Mouse (Mus musculus): Measurements from ENCODE around the gene Neto2. TPM values are rescaled to one million over a fixed set of nuclear protein-coding genes. Genes with fewer than 3 reads are reported as not detected.
"Not testable (repeated sequence)": the region's sequence is repeated elsewhere in the genome, so short reads cannot be mapped to it uniquely, and the experiment has no call there.

The Neto2 gene
- polyA plus RNA-seq, 1 experiment from 2014 or later = 44.4 TPM

- WGBS = 92% methylated on average over 4 of the region's 4 CpGs
- no peak overlapping the region for H3K4me2 ChIP-seq (replicated peaks)
- H3K9ac ChIP-seq (replicated peaks) = no peak overlapping the region
- no peaks in the 10 kb centered on the region for H3K9me3 ChIP-seq
- no peaks in the 10 kb centered on the region for H3K4me1 ChIP-seq
- H3K4me3 ChIP-seq = no peak overlapping the region
- peaks cover 46% of the 10 kb centered on the region for H3K36me3 ChIP-seq
- no peak for ATAC-seq (ENCODE audit: low FRiP score, low read depth)
- no peaks in the 10 kb centered on the region for H3K27me3 ChIP-seq
- no peak overlapping the region for H3K27ac ChIP-seq (replicated peaks)
These were observed 55.6 kb downstream of the Neto2 start for GRCm38 (mm10) chr8:85644921-85645665.

GRCm38 (mm10) chr8:85624450-85624849 is 76.3 kb downstream of the Neto2 start:
- 92% methylated on average over 6 of the region's 6 CpGs for WGBS
- 0 out of 2 replicates have a peak, but pooled peaks cover 4% of the 10 kb centered on the region for H3K9me3 ChIP-seq
- H3K4me3 ChIP-seq = no peak overlapping the region
- H3K27ac ChIP-seq (replicated peaks) = no peak overlapping the region
- peaks cover 12% of the 10 kb centered on the region for H3K36me3 ChIP-seq
- ATAC-seq (ENCODE audit: low FRiP score, low read depth) = no peak
- no peak overlapping the region for H3K9ac ChIP-seq (replicated peaks)
- no peaks in the 10 kb centered on the region for H3K4me1 ChIP-seq
- H3K4me2 ChIP-seq (replicated peaks) = no peak overlapping the region
- H3K27me3 ChIP-seq = no peaks in the 10 kb centered on the region

GRCm38 (mm10) chr8:85623246-85623645 is 77.5 kb downstream of the Neto2 start:
- ATAC-seq (ENCODE audit: low FRiP score, low read depth) = no peak
- H3K4me3 ChIP-seq = no peak overlapping the region
- H3K9ac ChIP-seq (replicated peaks) = no peak overlapping the region
- H3K36me3 ChIP-seq = peaks cover 3% of the 10 kb centered on the region; the same call in 1 of the 2 replicates
- H3K27ac ChIP-seq (replicated peaks) = no peak overlapping the region
- WGBS = 94% methylated on average over 5 of the region's 5 CpGs
- no peak overlapping the region for H3K4me2 ChIP-seq (replicated peaks)
- no peaks in the 10 kb centered on the region for H3K4me1 ChIP-seq
- H3K27me3 ChIP-seq = no peaks in the 10 kb centered on the region
- no peaks in the 10 kb centered on the region for H3K9me3 ChIP-seq

GRCm38 (mm10) chr8:85618789-85619188 is 81.9 kb downstream of the Neto2 start:
- no peak overlapping the region for H3K4me3 ChIP-seq
- no peaks in the 10 kb centered on the region for H3K4me1 ChIP-seq
- no peak for ATAC-seq (ENCODE audit: low FRiP score, low read depth)
- H3K9ac ChIP-seq (replicated peaks) = no peak overlapping the region
- no peaks in the 10 kb centered on the region for H3K9me3 ChIP-seq
- 83% methylated on average over 3 of the region's 3 CpGs for WGBS
- no peaks in the 10 kb centered on the region for H3K36me3 ChIP-seq
- H3K4me2 ChIP-seq (replicated peaks) = no peak overlapping the region
- no peak overlapping the region for H3K27ac ChIP-seq (replicated peaks)
- no peaks in the 10 kb centered on the region for H3K27me3 ChIP-seq

- H3K27ac ChIP-seq (replicated peaks); H3K4me3 ChIP-seq; ATAC-seq (ENCODE audit: low FRiP score, low read depth); H3K27me3 ChIP-seq; H3K4me1 ChIP-seq; H3K9ac ChIP-seq (replicated peaks); H3K36me3 ChIP-seq; H3K4me2 ChIP-seq (replicated peaks); H3K9me3 ChIP-seq: not testable (repeated sequence)
- 98% methylated on average over 3 of the region's 3 CpGs for WGBS
These were observed 83.6 kb downstream of the Neto2 start for GRCm38 (mm10) chr8:85617125-85617524.

GRCm38 (mm10) chr8:85608836-85609235 is 91.9 kb downstream of the Neto2 start:
- Histone ChIP-seq H3K4me3 (no peak overlapping the region), H3K27ac (replicated peaks) (no peak overlapping the region), H3K36me3 (no peaks in the 10 kb centered on the region), H3K9ac (replicated peaks) (no peak overlapping the region), H3K9me3 (no peaks in the 10 kb centered on the region), H3K27me3 (no peaks in the 10 kb centered on the region), H3K4me2 (replicated peaks) (no peak overlapping the region), H3K4me1 (no peaks in the 10 kb centered on the region)
- 78% methylated on average over 2 of the region's 2 CpGs for WGBS
- ATAC-seq (ENCODE audit: low FRiP score, low read depth) = no peak

GRCm38 (mm10) chr8:85607804-85608203 is 92.9 kb downstream of the Neto2 start:
- H3K27me3 ChIP-seq = no peaks in the 10 kb centered on the region
- H3K27ac ChIP-seq (replicated peaks) = no peak overlapping the region
- no peak overlapping the region for H3K9ac ChIP-seq (replicated peaks)
- no peak for ATAC-seq (ENCODE audit: low FRiP score, low read depth)
- H3K9me3 ChIP-seq = no peaks in the 10 kb centered on the region
- H3K4me1 ChIP-seq = no peaks in the 10 kb centered on the region
- no peaks in the 10 kb centered on the region for H3K36me3 ChIP-seq
- H3K4me3 ChIP-seq = no peak overlapping the region
- no peak overlapping the region for H3K4me2 ChIP-seq (replicated peaks)

GRCm38 (mm10) chr8:85606974-85607373 is 93.8 kb downstream of the Neto2 start:
- Histone ChIP-seq H3K27me3 (no peaks in the 10 kb centered on the region), H3K9ac (replicated peaks) (no peak overlapping the region), H3K4me2 (replicated peaks) (no peak overlapping the region), H3K36me3 (no peaks in the 10 kb centered on the region), H3K4me3 (no peak overlapping the region), H3K27ac (replicated peaks) (no peak overlapping the region), H3K9me3 (no peaks in the 10 kb centered on the region), H3K4me1 (no peaks in the 10 kb centered on the region)
- ATAC-seq (ENCODE audit: low FRiP score, low read depth) = no peak
- WGBS = 88% methylated on average over 1 of the region's 1 CpGs

GRCm38 (mm10) chr8:85606561-85606960 is 94.2 kb downstream of the Neto2 start:
- Histone ChIP-seq H3K4me3 (no peak overlapping the region), H3K36me3 (no peaks in the 10 kb centered on the region), H3K9me3 (no peaks in the 10 kb centered on the region), H3K4me2 (replicated peaks) (no peak overlapping the region), H3K4me1 (no peaks in the 10 kb centered on the region), H3K27me3 (no peaks in the 10 kb centered on the region), H3K27ac (replicated peaks) (no peak overlapping the region), H3K9ac (replicated peaks) (no peak overlapping the region)
- WGBS = 89% methylated on average over 3 of the region's 3 CpGs
- no peak for ATAC-seq (ENCODE audit: low FRiP score, low read depth)

GRCm38 (mm10) chr8:85604201-85604600 is 96.5 kb downstream of the Neto2 start:
- no peak for ATAC-seq (ENCODE audit: low FRiP score, low read depth)
- WGBS = 77% methylated on average over 4 of the region's 4 CpGs
- no peak overlapping the region for H3K9ac ChIP-seq (replicated peaks)
- H3K27ac ChIP-seq (replicated peaks) = no peak overlapping the region
- no peak overlapping the region for H3K4me2 ChIP-seq (replicated peaks)
- no peaks in the 10 kb centered on the region for H3K9me3 ChIP-seq
- H3K4me3 ChIP-seq = no peak overlapping the region
- no peaks in the 10 kb centered on the region for H3K4me1 ChIP-seq
- H3K27me3 ChIP-seq = no peaks in the 10 kb centered on the region
- no peaks in the 10 kb centered on the region for H3K36me3 ChIP-seq

- H3K27me3 ChIP-seq = no peaks in the 10 kb centered on the region
- H3K9me3 ChIP-seq = no peaks in the 10 kb centered on the region
- 0 out of 2 replicates have a peak, but pooled peaks have one; percentile 34 for ATAC-seq (ENCODE audit: low FRiP score, low read depth)
- no peak overlapping the region for H3K4me2 ChIP-seq (replicated peaks)
- WGBS = 44% methylated on average over 8 of the region's 8 CpGs
- no peak overlapping the region for H3K4me3 ChIP-seq
- H3K27ac ChIP-seq (replicated peaks) = no peak overlapping the region
- no peak overlapping the region for H3K9ac ChIP-seq (replicated peaks)
- H3K36me3 ChIP-seq = no peaks in the 10 kb centered on the region
- no peaks in the 10 kb centered on the region for H3K4me1 ChIP-seq
These were observed 97.4 kb downstream of the Neto2 start for GRCm38 (mm10) chr8:85603203-85603895.

GRCm38 (mm10) chr8:85602737-85603136 is 98.0 kb downstream of the Neto2 start:
- Histone ChIP-seq H3K4me2 (replicated peaks) (no peak overlapping the region), H3K9me3 (no peaks in the 10 kb centered on the region), H3K4me3 (no peak overlapping the region), H3K4me1 (no peaks in the 10 kb centered on the region), H3K27me3 (no peaks in the 10 kb centered on the region), H3K36me3 (no peaks in the 10 kb centered on the region), H3K27ac (replicated peaks) (no peak overlapping the region), H3K9ac (replicated peaks) (no peak overlapping the region)
- no peak for ATAC-seq (ENCODE audit: low FRiP score, low read depth)
- WGBS = 77% methylated on average over 4 of the region's 4 CpGs
